In genomic region chr10:81565257-81566228, GRCm38 (mm10) we compare ENCODE assay signal across 12 mouse cellular contexts. TPM values are rescaled to one million over a fixed set of nuclear protein-coding genes. Genes with fewer than 3 reads are reported as not detected.
DNase-seq lines count a peak whose midpoint lies in the region; ATAC-seq lines count a peak whose summit lies in the region.
"Had no signal": no experiment of that assay in that cellular context is flagged by ENCODE, and none has a peak within 500 bp of the region (broad histone marks: within the 10 kb centered on the region; RNA-seq: fewer than 3 reads in every experiment).

No protein-coding gene starts in this region.

- H3K9ac ChIP-seq in liver, embryonic 12.5 days = no peak overlapping the region
- no peak overlapping the region; the same call in 1 of the 2 replicates for H3K9ac ChIP-seq in liver, embryonic 11.5 days (ENCODE audit: low read depth, low read length)
- no peak overlapping the region for H3K9ac ChIP-seq in embryonic facial prominence, embryonic 14.5 days (ENCODE audit: low read depth, low read length)

- WGBS in liver, embryonic 12.5 days (ENCODE audit: insufficient replicate concordance) = 67% methylated on average over 20 of the region's 20 CpGs
- WGBS in liver, embryonic 11.5 days = 53% methylated on average over 20 of the region's 20 CpGs
- 30% methylated on average over 19 of the region's 20 CpGs for WGBS in embryonic facial prominence, embryonic 14.5 days

- no peaks in the 10 kb centered on the region for H3K9me3 ChIP-seq in liver, embryonic 12.5 days (replicated peaks)
- no peaks in the 10 kb centered on the region for H3K9me3 ChIP-seq in liver, embryonic 11.5 days (ENCODE audit: control insufficient read depth, low read length)
- H3K9me3 ChIP-seq in embryonic facial prominence, embryonic 14.5 days (ENCODE audit: control insufficient read depth, low read length) = no peaks in the 10 kb centered on the region
- H3K9me3 ChIP-seq: kidney, embryonic 15.5 days; megakaryocyte, embryonic 14.5 days had no signal

- no peak overlapping the region for H3K4me3 ChIP-seq in liver, embryonic 12.5 days
- no peak overlapping the region for H3K4me3 ChIP-seq in liver, embryonic 11.5 days (ENCODE audit: low read depth, low read length)
- H3K4me3 ChIP-seq in embryonic facial prominence, embryonic 14.5 days (ENCODE audit: low read depth, low read length) = no peak overlapping the region
- H3K4me3 ChIP-seq: heart, adult 2 months; kidney, embryonic 15.5 days; megakaryocyte, embryonic 14.5 days had no signal

- H3K27ac ChIP-seq in liver, embryonic 12.5 days = 0 out of 2 replicates have a peak overlapping the region, but pooled peaks have one; percentile 3
- H3K27ac ChIP-seq in liver, embryonic 11.5 days (ENCODE audit: low read depth, low read length) = no peak overlapping the region
- no peak overlapping the region for H3K27ac ChIP-seq in embryonic facial prominence, embryonic 14.5 days (replicated peaks; ENCODE audit: low read depth, low read length)

- peaks cover 78% of the 10 kb centered on the region for H3K4me1 ChIP-seq in liver, embryonic 12.5 days
- peaks cover 69% of the 10 kb centered on the region for H3K4me1 ChIP-seq in liver, embryonic 11.5 days (replicated peaks; ENCODE audit: control insufficient read depth, insufficient read depth, low read length)
- peaks cover 60% of the 10 kb centered on the region for H3K4me1 ChIP-seq in embryonic facial prominence, embryonic 14.5 days (ENCODE audit: control insufficient read depth, insufficient read depth, low read length)

- no peak overlapping the region for H3K4me2 ChIP-seq in liver, embryonic 12.5 days
- no peak overlapping the region for H3K4me2 ChIP-seq in liver, embryonic 11.5 days
- no peak overlapping the region for H3K4me2 ChIP-seq in embryonic facial prominence, embryonic 14.5 days (ENCODE audit: low read depth, low read length)

- no peak for ATAC-seq in liver, embryonic 12.5 days
- no peak for ATAC-seq in liver, embryonic 11.5 days (replicated peaks; ENCODE audit: low FRiP score)
- no peak for ATAC-seq in embryonic facial prominence, embryonic 14.5 days (ENCODE audit: low read depth)

- H3K36me3 ChIP-seq in liver, embryonic 12.5 days = peaks cover 50% of the 10 kb centered on the region
- H3K36me3 ChIP-seq in liver, embryonic 11.5 days (ENCODE audit: control insufficient read depth, insufficient read depth, low read length) = peaks cover 25% of the 10 kb centered on the region
- H3K36me3 ChIP-seq in embryonic facial prominence, embryonic 14.5 days (ENCODE audit: control insufficient read depth, insufficient read depth, low read length) = peaks cover 47% of the 10 kb centered on the region

- H3K27me3 ChIP-seq in liver, embryonic 12.5 days (replicated peaks) = peaks cover 22% of the 10 kb centered on the region
- H3K27me3 ChIP-seq in liver, embryonic 11.5 days (replicated peaks; ENCODE audit: control insufficient read depth, insufficient read depth, low read length) = peaks cover 2% of the 10 kb centered on the region
- H3K27me3 ChIP-seq in embryonic facial prominence, embryonic 14.5 days (replicated peaks; ENCODE audit: control insufficient read depth, insufficient read depth, low read length) = no peaks in the 10 kb centered on the region
- H3K27me3 ChIP-seq: kidney, embryonic 15.5 days; megakaryocyte, embryonic 14.5 days had no signal

- DNase-seq in adrenal gland, adult 2 months = peak; percentile 34
- no peak for DNase-seq in adrenal gland, postnatal 10 days
- DNase-seq in liver, embryonic 11.5 days (ENCODE audit: low spot score) = no peak
- peak; percentile 23 for DNase-seq in embryonic facial prominence, embryonic 14.5 days (ENCODE audit: low spot score)
- peak; percentile 94 for DNase-seq in thymus, postnatal 14 days
- DNase-seq in kidney, postnatal 14 days = no peak
- DNase-seq in spleen, postnatal 14 days (ENCODE audit: low spot score in 2 of 2) = no peak
- DNase-seq: adrenal gland, postnatal 25 days had no signal

RNA-seq across cellular contexts. Expression of gene Aes, which starts 6.3 kb away (rescaled TPM):
- total RNA-seq in adrenal gland, adult 2 months (2021) = 1,000 to 10,000 TPM; 1,028 to 1,195 TPM
- 3,784 and 4,442 TPM in 2 replicates for polyA plus RNA-seq in adrenal gland, adult 2 months (2012; rRNA removed)
- 100 to 1,000 TPM; 541 to 611 TPM for total RNA-seq in adrenal gland, postnatal 10 days (2021)
- polyA plus RNA-seq in liver, embryonic 12.5 days (2016; fragmentation: Nextera tagmentation; extraction: Ambion mirVana) = 263 and 270 TPM in 2 replicates
- 213 and 229 TPM in 2 replicates for polyA plus RNA-seq in liver, embryonic 11.5 days (2014; fragmentation: Nextera tagmentation; extraction: Ambion mirVana)
- polyA plus RNA-seq in embryonic facial prominence, embryonic 14.5 days (2014; fragmentation: Nextera tagmentation; extraction: Ambion mirVana) = 387 and 412 TPM in 2 replicates

RNA-seq across cellular contexts. Expression of gene Tle2, which starts 8.8 kb away (rescaled TPM):
- total RNA-seq in adrenal gland, adult 2 months (2021) = 10 to 100 TPM; 50.4 to 51.0 TPM
- 417 and 691 TPM in 2 replicates for polyA plus RNA-seq in adrenal gland, adult 2 months (2012; rRNA removed)
- 10 to 100 TPM; 10.9 to 18.1 TPM for total RNA-seq in adrenal gland, postnatal 10 days (2021)
- 4.8 and 5.1 TPM in 2 replicates for polyA plus RNA-seq in liver, embryonic 12.5 days (2016; fragmentation: Nextera tagmentation; extraction: Ambion mirVana)
- 5.1 and 6.9 TPM in 2 replicates for polyA plus RNA-seq in liver, embryonic 11.5 days (2014; fragmentation: Nextera tagmentation; extraction: Ambion mirVana)
- polyA plus RNA-seq in embryonic facial prominence, embryonic 14.5 days (2014; fragmentation: Nextera tagmentation; extraction: Ambion mirVana) = 30.2 and 39.4 TPM in 2 replicates

RNA-seq across cellular contexts. Expression of gene Gna11, which starts 20.6 kb away (rescaled TPM):
- 10 to 100 TPM; 76.6 to 86.0 TPM for total RNA-seq in adrenal gland, adult 2 months (2021)
- 122 and 124 TPM in 2 replicates for polyA plus RNA-seq in adrenal gland, adult 2 months (2012; rRNA removed)
- 10 to 100 TPM; 63.8 to 72.7 TPM for total RNA-seq in adrenal gland, postnatal 10 days (2021)
- 27.7 and 28.3 TPM in 2 replicates for polyA plus RNA-seq in liver, embryonic 12.5 days (2016; fragmentation: Nextera tagmentation; extraction: Ambion mirVana)
- polyA plus RNA-seq in liver, embryonic 11.5 days (2014; fragmentation: Nextera tagmentation; extraction: Ambion mirVana) = 46.4 and 47.0 TPM in 2 replicates
- 87.7 and 88.4 TPM in 2 replicates for polyA plus RNA-seq in embryonic facial prominence, embryonic 14.5 days (2014; fragmentation: Nextera tagmentation; extraction: Ambion mirVana)

RNA-seq across cellular contexts. Expression of gene Tle6, which starts 35.3 kb away (rescaled TPM):
- total RNA-seq in adrenal gland, adult 2 months (2021) = 10 to 100 TPM; 24.0 to 59.6 TPM
- polyA plus RNA-seq in adrenal gland, adult 2 months (2012; rRNA removed) = 49.5 and 90.8 TPM in 2 replicates
- total RNA-seq in adrenal gland, postnatal 10 days (2021) = 10 to 100 TPM in 1 of 2 experiments, 1 to 10 TPM in 1; 8.7 to 10.8 TPM
- 8.1 and 12.1 TPM in 2 replicates for polyA plus RNA-seq in liver, embryonic 12.5 days (2016; fragmentation: Nextera tagmentation; extraction: Ambion mirVana)
- polyA plus RNA-seq in liver, embryonic 11.5 days (2014; fragmentation: Nextera tagmentation; extraction: Ambion mirVana) = 13.2 and 16.7 TPM in 2 replicates
- 17.1 and 17.8 TPM in 2 replicates for polyA plus RNA-seq in embryonic facial prominence, embryonic 14.5 days (2014; fragmentation: Nextera tagmentation; extraction: Ambion mirVana)

RNA-seq across cellular contexts. Expression of gene BC025920, which starts 40.5 kb away (rescaled TPM):
- total RNA-seq in adrenal gland, adult 2 months (2021) = 1 to 10 TPM; 1.1 to 2.3 TPM
- 0.26 and 0.59 TPM in 2 replicates for polyA plus RNA-seq in adrenal gland, adult 2 months (2012; rRNA removed)
- 1 to 10 TPM; 1.1 to 1.8 TPM for total RNA-seq in adrenal gland, postnatal 10 days (2021)
- polyA plus RNA-seq in liver, embryonic 12.5 days (2016; fragmentation: Nextera tagmentation; extraction: Ambion mirVana) = 0.46 and 0.78 TPM in 2 replicates
- 0.81 and 1.1 TPM in 2 replicates for polyA plus RNA-seq in liver, embryonic 11.5 days (2014; fragmentation: Nextera tagmentation; extraction: Ambion mirVana)
- 0.20 and 0.61 TPM in 2 replicates for polyA plus RNA-seq in embryonic facial prominence, embryonic 14.5 days (2014; fragmentation: Nextera tagmentation; extraction: Ambion mirVana)

Comparison
In these comparisons a context has a peak if more than half of its experiments do, and no peak if none do; other contexts are left out.
1. DNase-seq: peak in adrenal gland, adult 2 months (single experiment), embryonic facial prominence, embryonic 14.5 days (single experiment) and thymus, postnatal 14 days (single experiment); none in adrenal gland, postnatal 10 days (single experiment), liver, embryonic 11.5 days (single experiment), kidney, postnatal 14 days (single experiment) and spleen, postnatal 14 days (0 of 2).
2. RNA of gene Tle2, which starts 8.8 kb away (polyA plus RNA-seq): 417 to 691 TPM in adrenal gland, adult 2 months; 30.2 to 39.4 TPM in embryonic facial prominence, embryonic 14.5 days, 5.1 to 6.9 TPM in liver, embryonic 11.5 days and 4.8 to 5.1 TPM in liver, embryonic 12.5 days; every median in the first group is over 10 times any median in the second.